Mouse (Mus musculus) neutrophil, adult 5-6 weeks (primary cell): ENCODE results near the gene Map2. TPM values are rescaled to one million over a fixed set of nuclear protein-coding genes. Genes with fewer than 3 reads are reported as not detected.

Experiments used
- ATAC-seq: fragments of 151-379, 151-347 bp; 2 replicates; pipeline ENCODE4 v1.8.0; 2017; ENCODE audit warnings: mild to moderate bottlenecking, moderate TSS enrichment; ENCODE audit not compliant: insufficient number of reproducible peaks, poor library complexity, low FRiP score, severe bottlenecking; ENCODE audit errors: extremely low read depth
- total RNA-seq: library from RNA; stranded (forward); fragments of 200-1000 nt; gene quantifications from 2 replicates; pipeline ENCODE4 v1.2.3, GENCODE M21; 2017

Gene Map2
- total RNA-seq, 1 experiment from 2014 or later: 1.2 TPM

- no peak for ATAC-seq
Measured at GRCm38 (mm10) chr1:66279222-66280009, 104.3 kb downstream of the Map2 start.

DNA sequence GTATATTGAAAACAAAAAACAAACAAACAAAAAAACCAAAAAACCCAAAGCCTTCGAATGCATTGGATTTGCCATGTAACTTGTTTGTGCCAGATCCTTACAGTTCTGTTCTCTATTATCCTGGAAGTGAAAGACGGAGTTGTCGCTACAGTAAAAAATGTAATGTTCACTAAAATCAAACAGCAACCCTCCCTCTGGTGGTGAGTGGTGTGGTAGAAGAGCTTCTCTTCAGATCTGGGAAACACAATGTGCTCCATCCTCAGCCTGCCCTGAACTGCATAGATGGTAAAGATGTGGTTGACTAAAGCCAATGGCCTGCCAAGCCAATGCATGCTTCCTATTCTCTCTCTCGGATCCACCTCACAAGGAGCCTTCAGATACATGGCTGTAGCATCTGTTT lies 105.1 kb downstream of the Map2 start:
- ATAC-seq: no peak

GRCm38 (mm10) chr1:66282447-66282846 lies 107.4 kb downstream of the Map2 start:
- no peak for ATAC-seq

DNA sequence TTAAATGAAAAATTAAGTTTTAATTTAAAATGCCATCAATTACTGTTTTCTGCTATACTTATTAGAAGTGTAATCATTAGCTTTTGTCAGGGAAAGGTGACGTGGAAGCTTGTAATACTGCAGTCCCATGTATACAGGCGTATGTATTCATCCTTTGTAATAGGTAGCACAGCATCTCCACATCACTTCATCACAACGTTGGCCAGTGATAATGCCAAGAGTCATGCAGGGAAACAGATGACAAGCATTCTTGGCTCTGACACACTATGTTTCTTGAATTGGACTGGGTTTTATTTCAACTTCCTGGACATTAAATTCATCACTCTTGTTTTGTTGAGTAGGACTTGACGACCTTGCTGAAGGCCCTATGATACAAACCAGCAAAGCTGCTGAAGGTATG lies 113.9 kb downstream of the Map2 start:
- no peak for ATAC-seq

DNA sequence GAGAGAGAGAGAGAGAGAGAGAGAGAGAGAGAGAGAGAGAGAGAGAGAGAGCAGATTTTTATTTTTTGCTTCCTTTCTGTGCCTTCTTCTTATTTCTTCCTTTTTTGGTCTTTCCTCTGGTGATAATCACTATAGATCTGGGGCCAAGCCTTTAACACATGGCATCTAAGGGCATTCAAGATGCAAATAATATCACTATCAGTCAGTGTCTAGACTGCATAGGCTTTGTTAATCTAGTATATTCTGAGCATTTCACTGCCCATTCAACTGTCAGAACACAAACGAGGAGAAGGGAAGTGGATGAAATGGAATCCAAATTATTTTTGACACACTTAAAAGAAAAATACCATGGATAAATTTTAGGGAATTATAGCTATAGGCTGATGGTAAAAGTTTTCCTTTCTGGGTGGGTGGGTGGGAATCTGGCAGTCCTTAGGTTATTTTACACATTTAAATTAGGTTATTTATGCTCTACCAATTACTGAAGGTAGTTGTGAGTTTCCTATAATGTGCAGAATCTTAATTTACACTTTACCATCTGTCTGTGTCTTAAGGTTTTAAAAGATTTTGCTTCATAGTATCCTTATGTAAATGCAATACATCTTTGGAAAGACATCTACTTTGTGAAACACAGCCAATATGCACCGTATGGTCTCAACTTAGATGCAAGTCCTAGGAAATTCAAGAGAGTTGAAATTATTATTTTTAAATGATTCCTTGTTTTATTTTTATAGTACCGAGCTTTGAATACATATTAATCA lies 117.2 kb downstream of the Map2 start:
- no peak for ATAC-seq

DNA sequence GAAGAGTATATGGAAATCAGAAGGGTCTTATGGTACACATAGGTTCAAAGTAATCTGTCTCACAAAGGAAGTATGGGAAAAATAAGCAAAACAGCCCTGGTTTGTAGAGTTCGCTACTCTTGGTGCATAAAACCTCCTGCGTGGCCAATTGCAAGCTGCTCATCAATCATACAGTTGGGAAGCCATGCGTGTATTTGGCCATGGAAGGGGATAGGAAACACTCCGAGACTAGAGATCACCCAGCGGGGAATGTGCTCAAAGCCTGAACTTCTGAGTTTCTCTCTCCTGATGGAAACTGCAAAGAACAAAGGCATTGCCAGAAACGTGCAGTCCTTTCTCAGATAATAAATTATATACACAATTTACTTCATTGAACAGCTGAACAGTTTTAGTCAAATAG lies 124.3 kb downstream of the Map2 start:
- no peak for ATAC-seq

DNA sequence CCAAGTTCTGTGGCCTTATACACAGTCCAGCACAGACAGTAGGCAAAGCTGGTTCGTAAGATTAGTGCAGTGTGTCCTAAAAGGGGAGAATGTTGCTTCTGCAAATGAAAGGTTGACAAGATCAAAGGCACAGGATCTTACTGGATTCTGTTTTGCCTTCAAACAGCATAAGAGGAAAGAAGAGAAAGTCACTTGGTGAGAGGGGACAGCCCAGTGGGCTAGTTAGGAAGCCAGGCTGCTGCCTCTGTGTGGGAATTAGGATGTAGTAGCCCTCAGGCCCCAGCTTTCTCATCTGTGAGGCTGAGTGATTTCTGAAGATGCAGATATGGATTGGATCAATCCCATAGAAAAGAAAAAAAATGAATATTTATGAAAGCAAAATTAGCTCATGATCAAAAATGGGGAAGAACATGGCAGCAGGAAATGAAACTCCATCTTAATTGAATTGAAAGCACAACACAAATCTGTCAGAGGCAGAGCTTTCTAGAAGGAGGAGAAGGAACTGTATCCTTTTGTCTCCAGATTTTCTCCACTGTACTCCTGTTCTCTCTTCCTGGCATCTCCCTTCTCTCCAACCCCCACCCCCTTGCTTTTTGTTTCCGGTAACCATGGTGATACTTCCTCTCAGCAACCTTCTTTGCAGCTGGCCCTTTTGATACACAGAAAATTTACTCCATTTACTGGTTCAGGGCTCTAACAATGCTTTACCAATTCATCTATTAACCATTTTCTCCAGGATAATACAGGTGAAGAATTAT lies 145.5 kb downstream of the Map2 start:
- ATAC-seq: no peak

DNA sequence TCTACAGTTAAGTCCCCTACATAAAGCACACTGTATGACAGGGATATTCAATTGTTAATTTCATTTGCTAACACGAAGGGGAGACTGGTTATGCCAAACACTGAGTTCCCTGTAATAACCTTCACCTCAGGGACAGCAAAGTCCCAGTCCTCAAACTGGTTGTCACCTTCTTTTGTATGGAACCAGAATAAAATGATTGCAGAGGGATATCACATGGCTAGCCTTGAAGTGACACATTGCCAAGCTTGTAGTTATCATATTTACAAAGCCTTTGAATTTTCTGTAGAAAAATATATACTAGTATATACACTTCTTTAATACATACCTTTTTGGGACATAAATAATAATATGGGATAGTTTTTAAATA lies 146.0 kb downstream of the Map2 start:
- no peak for ATAC-seq

DNA sequence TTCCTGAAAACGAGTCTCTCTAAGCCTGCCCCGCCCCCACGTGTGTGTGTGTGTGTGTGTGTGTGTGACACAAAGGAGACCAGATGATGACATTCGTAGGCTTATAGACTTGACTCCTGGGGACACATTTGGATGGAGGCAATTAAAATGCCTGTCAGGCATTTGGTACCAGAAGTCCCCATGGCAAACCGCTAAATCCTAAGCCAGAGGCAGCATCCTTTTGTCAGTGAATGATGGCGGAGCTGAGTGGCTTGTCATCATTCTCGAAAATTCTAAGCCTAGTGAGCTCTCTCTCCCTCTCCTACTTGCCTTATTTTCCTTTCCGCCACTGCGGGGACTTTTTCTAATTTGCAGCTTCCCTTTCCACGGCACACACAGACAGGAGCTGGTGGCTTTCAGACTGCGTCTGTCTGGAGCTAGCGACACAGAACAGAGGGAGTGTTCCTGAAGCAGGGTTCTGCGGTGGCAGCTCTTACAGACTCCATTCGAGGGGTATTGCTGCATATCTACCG lies 146.6 kb downstream of the Map2 start:
- ATAC-seq: no peak

DNA sequence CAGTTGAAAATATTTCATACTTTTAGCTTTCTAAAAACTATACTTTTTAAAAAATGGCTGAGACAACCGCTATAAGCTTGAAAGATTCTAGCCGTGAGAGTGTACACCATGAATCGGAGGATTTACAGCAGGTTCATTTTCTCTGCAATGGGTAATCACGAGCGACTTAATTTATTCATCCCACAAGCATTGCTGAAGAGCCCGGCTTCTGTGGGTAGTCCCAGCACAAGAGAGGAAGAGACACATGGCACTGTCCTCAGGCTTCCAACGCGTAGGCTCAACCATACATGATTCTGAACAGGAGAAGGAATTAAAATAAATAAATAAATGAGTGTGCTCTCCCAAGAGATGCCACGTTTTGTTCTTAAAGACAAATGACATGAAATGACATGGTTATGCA lies 148.4 kb downstream of the Map2 start:
- ATAC-seq: no peak

DNA sequence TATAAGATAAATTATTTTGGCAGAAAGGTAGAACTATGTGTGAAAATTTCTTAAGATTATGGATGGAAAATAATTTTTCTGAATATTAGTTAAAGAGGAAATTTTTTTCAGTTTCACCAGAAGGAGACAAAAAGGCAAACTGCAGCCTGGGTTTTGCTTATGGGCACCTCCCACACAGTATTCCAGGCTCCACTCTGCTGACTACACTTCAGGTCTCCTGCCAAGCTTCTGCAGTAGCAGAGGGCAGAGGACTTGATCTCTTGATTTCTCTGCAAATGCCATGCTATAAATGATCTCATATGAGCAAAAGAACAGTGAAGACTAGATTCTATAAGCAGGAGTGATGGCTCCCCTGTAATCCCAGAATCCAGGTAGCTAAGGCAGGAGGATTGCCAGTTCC lies 149.9 kb downstream of the Map2 start:
- ATAC-seq: no peak

DNA sequence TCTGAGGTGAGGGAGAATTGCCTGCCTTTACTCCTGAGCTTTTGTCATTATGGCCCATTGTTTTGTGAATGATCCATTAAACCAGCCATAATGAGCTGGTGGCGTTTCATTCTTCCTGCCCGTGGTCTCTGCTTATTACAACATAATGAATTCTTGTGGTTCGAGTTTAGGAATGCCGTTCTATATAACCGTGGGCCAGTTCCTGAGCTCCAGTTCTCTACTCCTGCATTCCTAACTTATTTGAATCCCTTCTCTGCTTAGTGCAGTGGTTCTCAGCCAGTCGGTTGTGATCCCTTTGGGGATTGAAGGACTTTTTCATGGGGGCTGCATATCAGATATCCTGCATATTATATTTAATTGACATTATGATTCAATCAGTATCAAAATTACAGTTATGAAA lies 153.9 kb downstream of the Map2 start:
- no peak for ATAC-seq

DNA sequence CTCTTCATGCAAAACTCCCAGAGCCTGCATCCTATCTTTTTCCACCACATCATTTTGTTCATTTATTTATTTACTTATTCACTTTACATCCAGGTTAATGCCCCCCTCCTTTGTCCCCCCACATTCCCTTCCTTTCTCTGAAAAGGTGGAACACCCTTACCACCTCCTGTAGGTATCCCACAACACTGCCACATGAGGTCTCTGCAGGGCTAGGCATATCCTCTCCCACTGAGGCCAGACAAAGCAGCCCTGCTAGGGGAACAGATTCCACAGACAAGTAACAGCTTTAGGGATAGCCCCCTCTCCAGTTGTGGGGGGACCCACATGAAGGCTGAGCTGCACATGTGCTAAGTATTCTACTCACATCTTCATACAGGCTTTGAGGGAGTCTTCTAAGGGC lies 154.5 kb downstream of the Map2 start:
- no peak for ATAC-seq

DNA sequence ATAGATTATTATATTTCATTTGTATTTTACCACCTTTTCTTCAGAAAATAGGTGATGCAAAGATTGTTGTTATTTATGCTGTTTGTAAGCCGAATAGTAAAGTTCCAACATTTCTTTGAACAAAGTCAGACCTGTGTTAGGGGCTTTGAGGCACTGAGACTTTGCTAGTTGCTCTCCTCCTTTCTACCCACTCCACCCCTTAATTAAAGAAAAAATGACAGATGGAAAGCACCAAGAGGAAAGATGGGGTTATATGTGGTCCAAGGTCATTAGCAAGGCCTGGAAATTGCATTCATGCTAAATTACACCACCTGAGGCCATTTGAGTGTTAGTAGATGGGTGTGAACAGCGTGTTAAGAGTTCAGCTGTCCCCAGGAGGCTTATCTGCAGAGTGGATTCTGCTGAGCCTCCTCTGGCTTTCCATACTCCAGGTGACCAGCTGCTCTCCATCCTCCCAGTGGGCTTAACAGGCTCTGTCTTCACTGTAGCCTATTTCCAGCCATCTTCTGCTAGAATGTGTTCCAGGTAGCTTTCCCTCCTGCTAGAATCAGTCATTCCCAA lies 160.7 kb downstream of the Map2 start:
- ATAC-seq: no peak

- no peak for ATAC-seq
Measured at GRCm38 (mm10) chr1:66339213-66339612, 164.1 kb downstream of the Map2 start.

DNA sequence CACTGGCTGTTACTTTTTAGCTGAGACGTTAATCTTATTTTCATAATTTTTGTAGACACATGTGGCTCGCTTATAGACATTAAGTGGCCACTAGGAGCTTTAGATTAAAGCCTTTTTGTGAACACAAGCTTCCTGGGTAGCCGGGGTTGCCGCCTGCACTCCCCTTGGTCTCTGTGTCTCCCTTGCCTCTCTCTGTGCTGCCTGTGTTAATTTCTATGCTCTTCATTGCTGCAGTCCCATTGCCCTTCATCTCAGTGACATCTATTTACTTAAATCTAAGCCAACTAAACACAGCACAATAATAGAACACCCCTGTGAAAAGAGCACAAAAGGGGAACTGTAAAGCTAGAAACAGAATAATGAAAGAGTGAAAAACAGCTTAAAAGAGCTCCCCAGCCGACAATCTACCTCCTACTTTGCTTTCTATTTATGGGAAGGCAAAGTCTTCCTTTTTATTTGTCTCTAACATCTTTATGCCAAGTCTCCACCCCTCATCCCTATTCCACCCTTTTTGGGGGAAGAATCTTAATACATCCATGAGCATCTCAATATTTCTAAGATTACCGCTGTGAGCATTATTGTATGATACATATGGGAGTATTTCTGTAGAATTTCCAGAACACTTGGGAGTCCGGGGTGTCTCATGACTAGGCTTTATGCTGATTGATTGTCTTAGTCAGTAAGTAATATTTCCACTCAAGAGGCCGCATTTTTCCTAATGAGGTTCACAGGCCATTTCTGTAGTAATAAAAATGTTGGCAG lies 173.5 kb downstream of the Map2 start:
- ATAC-seq: no peak

DNA sequence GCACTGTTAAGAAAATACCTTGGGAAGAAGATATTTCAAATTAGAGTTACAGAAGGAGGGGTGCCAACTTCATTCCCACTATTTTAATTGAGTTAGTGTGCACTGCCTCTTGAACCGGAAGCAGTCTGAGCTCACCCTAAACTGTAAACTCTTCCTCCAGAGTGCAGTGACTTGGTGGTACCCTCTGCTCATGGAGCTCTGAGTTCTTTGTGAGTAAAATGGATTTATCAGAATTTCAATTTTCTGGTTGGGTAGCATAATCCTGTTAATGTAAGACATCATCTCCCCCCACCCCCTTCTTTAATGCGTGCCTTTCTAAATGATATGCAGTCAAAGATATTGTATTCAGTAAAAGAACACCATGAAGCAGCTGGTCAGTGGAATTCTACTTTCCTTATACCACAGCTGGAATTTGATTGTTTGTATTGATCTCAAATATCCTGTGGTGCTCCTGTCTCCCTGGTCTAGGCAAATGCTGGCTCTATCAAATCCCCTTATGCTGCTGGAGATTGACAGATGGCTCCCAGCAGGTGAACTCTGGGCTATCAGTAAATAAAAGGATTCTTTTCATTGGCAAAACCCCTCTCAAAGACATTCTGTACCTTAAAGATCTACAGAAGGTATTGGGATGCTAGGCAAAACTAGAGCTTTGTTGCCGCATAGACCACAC lies 174.2 kb downstream of the Map2 start:
- no peak for ATAC-seq

DNA sequence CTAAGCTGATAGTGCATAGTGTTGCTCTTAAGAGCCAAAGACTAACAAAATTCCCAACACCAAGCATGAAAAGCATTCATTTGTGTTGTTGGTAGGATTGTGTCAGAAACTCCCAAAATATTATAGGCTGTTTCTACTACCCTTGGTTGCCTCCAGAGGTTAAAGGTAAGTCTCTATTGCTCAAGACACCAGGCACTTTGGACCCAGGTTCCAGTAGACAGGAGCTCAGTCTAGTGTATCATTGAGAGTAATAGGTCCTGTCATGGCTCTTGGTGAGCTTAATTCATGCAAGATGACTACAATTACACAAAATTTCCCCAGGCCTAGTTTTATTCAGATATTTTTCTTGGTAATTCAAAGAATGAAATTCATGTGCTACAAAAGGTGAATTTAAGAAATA lies 176.3 kb downstream of the Map2 start:
- ATAC-seq: no peak
